Mouse (Mus musculus): ENCODE measurements around the gene Rbfox3. TPM values are rescaled to one million over a fixed set of nuclear protein-coding genes. Genes with fewer than 3 reads are reported as not detected.

Rbfox3 gene
- polyA plus RNA-seq, 1 experiment from 2014 or later = 0.06 TPM

DNA sequence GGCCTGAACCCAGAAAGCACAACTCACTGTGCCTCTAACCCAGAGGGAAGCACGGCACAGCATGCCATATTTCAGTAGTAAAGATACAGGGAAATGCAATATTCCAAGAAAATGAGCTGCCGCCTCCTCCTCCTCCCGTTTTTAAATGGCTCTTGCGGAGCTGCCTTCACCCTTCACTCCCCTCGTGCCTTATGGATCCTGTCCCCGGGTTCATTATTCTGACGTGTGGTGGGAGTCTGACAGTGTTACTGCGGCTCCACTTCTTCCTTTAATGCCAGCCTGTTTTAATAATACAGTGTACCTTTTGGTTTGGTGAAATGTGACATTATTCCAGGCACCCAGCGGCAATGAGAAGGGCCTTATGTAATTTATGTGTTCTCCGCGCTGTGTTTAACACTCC is 97.5 kb downstream of the Rbfox3 start:
- Histone ChIP-seq H3K4me1 (replicated peaks) (no peaks in the 10 kb centered on the region), H3K4me3 (no peak overlapping the region), H3K27ac (no peak overlapping the region), H3K36me3 (no peaks in the 10 kb centered on the region), H3K4me2 (no peak overlapping the region), H3K9ac (no peak overlapping the region), H3K9me3 (replicated peaks) (no peaks in the 10 kb centered on the region), H3K27me3 (no peaks in the 10 kb centered on the region; the same call in 1 of the 2 replicates)
- 75% methylated on average over 11 of the region's 11 CpGs for WGBS
- ATAC-seq (replicated peaks; ENCODE audit: insufficient number of reproducible peaks, insufficient read depth, low FRiP score, low read depth) = no peak

DNA sequence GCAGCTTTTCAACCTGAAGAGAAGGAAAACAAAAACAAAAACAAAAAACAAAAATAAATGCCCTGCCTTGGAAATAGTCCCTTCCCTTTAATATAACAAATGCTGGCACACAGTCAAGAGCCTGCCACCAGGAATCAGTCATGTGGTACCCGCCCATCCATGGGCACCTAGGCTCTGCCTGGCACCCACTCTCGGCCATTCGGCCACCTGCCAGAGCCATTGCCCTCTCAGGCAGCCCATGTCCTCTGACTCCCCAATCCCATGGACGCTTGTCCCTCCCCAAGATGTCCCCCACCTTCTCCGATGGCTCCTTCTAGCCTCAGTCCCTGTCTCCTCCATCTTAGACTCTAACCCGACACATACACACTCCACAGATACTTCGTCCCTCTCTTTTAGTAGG is 100.0 kb downstream of the Rbfox3 start:
- Histone ChIP-seq H3K4me1 (replicated peaks) (no peaks in the 10 kb centered on the region), H3K9me3 (replicated peaks) (no peaks in the 10 kb centered on the region), H3K9ac (no peak overlapping the region), H3K4me2 (no peak overlapping the region), H3K27ac (no peak overlapping the region), H3K27me3 (no peaks in the 10 kb centered on the region; the same call in none of the 2 replicates), H3K4me3 (no peak overlapping the region), H3K36me3 (no peaks in the 10 kb centered on the region)
- no peak for ATAC-seq (replicated peaks; ENCODE audit: insufficient number of reproducible peaks, insufficient read depth, low FRiP score, low read depth)
- 86% methylated on average over 7 of the region's 7 CpGs for WGBS

DNA sequence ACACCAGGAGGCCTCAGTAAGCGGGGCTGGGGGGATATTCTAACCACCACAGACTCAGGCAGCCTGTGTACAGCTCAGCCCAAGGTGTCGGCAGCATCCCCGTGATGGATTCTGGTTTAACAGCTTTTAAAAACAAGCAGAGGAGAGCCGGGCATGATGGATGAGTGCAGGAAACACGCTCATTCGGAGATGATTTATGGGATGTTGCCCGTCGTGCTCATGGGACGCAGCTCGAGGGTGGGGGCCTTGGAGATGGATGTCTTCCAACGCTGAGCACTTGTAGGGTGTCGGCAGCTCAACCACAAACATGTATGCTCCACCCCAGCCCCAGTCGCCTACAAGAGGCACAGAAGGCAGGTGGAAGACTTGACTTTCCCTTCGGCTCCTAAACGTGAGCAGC is 103.9 kb downstream of the Rbfox3 start:
- no peak overlapping the region for H3K27ac ChIP-seq

DNA sequence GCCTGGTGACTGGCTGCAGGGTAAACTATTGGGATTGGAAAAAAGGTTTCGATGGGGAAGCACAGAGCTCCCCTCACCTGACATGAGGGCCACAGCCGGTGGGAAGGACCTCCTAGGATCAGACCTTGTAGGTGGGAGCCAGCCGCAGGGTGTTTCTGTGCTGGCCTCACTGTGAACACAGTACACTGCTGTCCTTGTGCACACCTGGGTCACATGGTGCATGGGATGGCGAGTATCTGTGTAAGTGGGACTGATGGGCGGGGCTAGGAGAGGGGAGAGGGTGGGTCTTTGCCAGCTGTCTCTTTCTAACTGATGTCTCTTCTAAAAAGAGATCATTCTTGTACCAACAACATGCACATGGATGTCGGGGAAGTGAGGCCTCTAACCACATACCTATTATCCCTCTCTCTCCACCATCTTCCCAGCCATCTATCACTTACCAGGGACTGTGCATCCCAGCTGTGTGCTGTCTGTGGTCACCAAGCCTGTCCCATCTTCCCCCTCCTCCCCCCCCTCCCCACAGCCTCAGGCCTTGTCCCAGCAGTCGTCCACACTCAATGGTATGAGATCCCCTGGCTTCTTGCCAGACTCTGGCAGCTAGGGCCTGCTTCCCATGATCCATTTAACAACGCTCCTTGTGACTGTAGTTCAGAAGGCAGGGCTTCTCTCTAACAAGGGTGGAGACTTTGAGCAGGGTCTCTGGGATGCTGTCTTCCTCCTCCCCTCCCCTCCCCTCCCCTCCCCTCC is 116.4 kb downstream of the Rbfox3 start:
- 53% methylated on average over 8 of the region's 8 CpGs for WGBS
- ATAC-seq (replicated peaks; ENCODE audit: insufficient number of reproducible peaks, insufficient read depth, low FRiP score, low read depth) = peak; percentile 72; the same call in 1 of the 2 replicates
- Histone ChIP-seq H3K4me1 (replicated peaks) (peaks cover 15% of the 10 kb centered on the region), H3K4me2 (no peak overlapping the region), H3K27ac (no peak overlapping the region), H3K27me3 (no peaks in the 10 kb centered on the region), H3K4me3 (no peak overlapping the region), H3K36me3 (no peaks in the 10 kb centered on the region), H3K9ac (no peak overlapping the region), H3K9me3 (replicated peaks) (no peaks in the 10 kb centered on the region)

More for the DNA sequence above, 103.9 kb downstream of the Rbfox3 start:
- H3K27me3 ChIP-seq = no peaks in the 10 kb centered on the region; the same call in none of the 2 replicates
- no peak for ATAC-seq (replicated peaks; ENCODE audit: insufficient number of reproducible peaks, insufficient read depth, low FRiP score, low read depth)
- no peak overlapping the region for H3K4me3 ChIP-seq
- H3K36me3 ChIP-seq = no peaks in the 10 kb centered on the region
- H3K4me1 ChIP-seq (replicated peaks) = no peaks in the 10 kb centered on the region
- H3K9ac ChIP-seq = no peak overlapping the region
- no peak overlapping the region for H3K4me2 ChIP-seq
- WGBS = 54% methylated on average over 15 of the region's 15 CpGs
- H3K9me3 ChIP-seq (replicated peaks) = no peaks in the 10 kb centered on the region

DNA sequence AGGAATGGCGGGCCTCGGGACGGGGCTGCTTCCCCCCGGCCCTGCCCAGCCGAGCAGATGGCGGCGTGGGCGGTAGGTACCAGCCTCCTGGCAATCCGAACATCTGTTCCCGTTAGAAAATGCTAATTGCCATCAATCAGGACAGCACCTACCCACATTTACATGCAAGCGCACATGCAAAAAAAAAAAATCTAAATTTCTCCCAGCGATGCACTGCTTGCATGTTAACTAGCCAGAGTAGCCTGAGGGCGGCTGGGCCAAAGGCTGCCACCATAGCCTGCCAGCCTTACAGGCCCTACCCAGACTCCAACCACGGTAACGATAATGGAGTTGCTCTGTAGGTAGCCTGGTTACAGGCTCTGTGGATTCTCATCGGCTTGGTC is 117.8 kb downstream of the Rbfox3 start:
- Histone ChIP-seq H3K27ac (no peak overlapping the region), H3K36me3 (no peaks in the 10 kb centered on the region), H3K4me2 (no peak overlapping the region), H3K9ac (no peak overlapping the region), H3K27me3 (no peaks in the 10 kb centered on the region), H3K4me3 (no peak overlapping the region), H3K9me3 (replicated peaks) (no peaks in the 10 kb centered on the region), H3K4me1 (replicated peaks) (peaks cover 15% of the 10 kb centered on the region)
- ATAC-seq (replicated peaks; ENCODE audit: insufficient number of reproducible peaks, insufficient read depth, low FRiP score, low read depth) = no peak
- WGBS = 80% methylated on average over 16 of the region's 16 CpGs

DNA sequence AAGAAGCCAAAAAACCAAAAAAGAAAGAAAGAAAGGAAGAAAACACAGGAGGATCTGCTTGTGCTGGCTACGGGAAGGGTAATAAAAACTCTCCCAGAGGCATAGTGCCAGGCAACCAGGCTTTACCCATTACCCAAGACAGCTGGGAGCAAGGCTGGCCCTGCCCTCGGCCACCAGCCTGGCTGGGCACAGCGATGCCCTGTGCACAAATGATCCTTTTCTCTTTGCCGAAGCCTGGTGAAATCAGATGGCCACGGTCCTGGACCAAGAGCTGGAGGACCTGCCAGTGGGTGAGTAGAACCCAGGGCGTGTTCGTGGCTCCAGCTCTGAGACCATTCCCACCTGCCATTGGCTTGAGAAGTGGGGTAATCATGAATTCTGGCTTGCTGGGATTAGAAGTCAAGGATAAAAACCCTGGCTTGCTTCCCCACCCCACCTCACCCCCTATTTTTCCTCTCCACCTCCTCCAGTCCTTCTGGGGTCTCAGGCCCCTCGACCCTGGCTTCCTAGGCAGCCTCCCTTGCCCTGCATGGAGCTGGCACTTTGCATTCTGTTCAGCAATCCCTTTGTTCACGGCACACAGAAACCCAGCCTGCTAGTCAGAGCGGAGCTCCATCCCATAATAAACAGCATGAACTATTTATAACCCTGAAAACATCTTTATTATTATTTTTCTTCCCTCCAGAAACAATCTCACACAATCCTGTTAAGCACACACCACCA is 118.3 kb downstream of the Rbfox3 start:
- H3K9ac ChIP-seq = no peak overlapping the region
- peaks cover 15% of the 10 kb centered on the region for H3K4me1 ChIP-seq (replicated peaks)
- no peak for ATAC-seq (replicated peaks; ENCODE audit: insufficient number of reproducible peaks, insufficient read depth, low FRiP score, low read depth)
- no peak overlapping the region for H3K4me3 ChIP-seq
- no peaks in the 10 kb centered on the region for H3K36me3 ChIP-seq
- no peak overlapping the region for H3K27ac ChIP-seq
- H3K4me2 ChIP-seq = no peak overlapping the region
- 75% methylated on average over 10 of the region's 10 CpGs for WGBS
- no peaks in the 10 kb centered on the region for H3K9me3 ChIP-seq (replicated peaks)
- H3K27me3 ChIP-seq = no peaks in the 10 kb centered on the region

DNA sequence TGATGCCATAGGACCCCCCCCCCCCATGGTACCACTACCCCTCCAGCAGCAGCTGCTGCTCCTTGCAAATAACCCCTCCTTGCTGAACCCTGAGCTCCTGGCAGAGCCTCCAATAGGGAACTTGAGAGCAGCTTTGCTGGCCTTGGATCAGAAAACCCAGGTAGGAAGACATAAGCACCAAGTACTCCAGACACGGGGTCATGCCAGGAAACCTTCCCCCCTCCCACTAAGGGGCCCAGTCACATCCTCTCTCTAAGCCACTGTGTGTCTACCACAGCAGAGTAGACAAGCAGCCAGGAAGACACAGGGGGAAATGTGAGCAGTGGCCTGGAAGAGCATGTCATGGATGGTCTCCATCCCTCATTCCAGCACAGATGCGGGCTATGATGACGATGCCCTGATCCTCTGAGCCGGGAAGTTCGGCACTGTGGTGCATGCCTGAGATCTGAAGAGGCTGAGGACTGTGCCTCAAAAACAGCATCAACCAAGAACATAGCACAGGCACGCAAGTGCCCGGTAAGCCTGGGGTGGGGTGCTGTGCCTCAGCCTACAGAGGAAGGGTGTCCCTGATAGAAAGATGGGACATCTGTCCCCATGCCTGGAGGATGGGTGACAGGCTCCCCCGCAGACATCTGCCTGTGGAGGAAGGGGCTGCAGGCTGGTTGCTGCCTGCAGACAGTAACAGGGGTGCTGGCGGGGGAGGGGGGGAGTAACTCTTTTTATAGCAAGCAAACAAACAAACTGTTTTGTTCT is 119.1 kb downstream of the Rbfox3 start:
- no peaks in the 10 kb centered on the region for H3K36me3 ChIP-seq
- no peak overlapping the region for H3K4me2 ChIP-seq
- H3K9me3 ChIP-seq (replicated peaks) = no peaks in the 10 kb centered on the region
- H3K9ac ChIP-seq = no peak overlapping the region
- 70% methylated on average over 9 of the region's 9 CpGs for WGBS
- no peak overlapping the region for H3K27ac ChIP-seq
- no peak for ATAC-seq (replicated peaks; ENCODE audit: insufficient number of reproducible peaks, insufficient read depth, low FRiP score, low read depth)
- H3K4me1 ChIP-seq (replicated peaks) = peaks cover 15% of the 10 kb centered on the region
- no peaks in the 10 kb centered on the region for H3K27me3 ChIP-seq
- no peak overlapping the region for H3K4me3 ChIP-seq

DNA sequence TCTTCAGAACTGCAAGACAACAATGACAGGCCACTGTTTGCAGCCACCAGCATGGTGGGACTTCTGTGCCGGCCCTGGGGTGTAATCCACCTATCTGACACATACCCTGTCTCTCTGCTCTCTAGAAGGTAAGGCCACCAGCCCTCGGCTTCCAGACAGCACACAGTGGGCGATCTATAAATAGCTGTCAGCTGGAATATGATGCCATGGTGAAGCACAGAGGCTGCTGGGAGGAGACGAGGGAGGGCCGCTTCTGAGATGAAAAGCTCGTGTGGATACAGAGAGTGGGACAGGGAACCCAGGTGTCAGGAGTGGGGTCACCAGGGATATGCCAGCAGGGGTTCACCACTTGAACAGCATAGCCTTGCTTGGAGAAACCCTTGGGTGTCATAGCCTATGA is 120.0 kb downstream of the Rbfox3 start:
- peak overlapping the region; percentile 25; the same call in 1 of the 2 replicates for H3K4me2 ChIP-seq
- no peaks in the 10 kb centered on the region for H3K27me3 ChIP-seq
- 36% methylated on average over 6 of the region's 6 CpGs for WGBS
- no peaks in the 10 kb centered on the region for H3K9me3 ChIP-seq (replicated peaks)
- H3K36me3 ChIP-seq = no peaks in the 10 kb centered on the region
- 0 out of 2 replicates have a peak, but pooled peaks have one; percentile 47 for ATAC-seq (replicated peaks; ENCODE audit: insufficient number of reproducible peaks, insufficient read depth, low FRiP score, low read depth)
- H3K4me3 ChIP-seq = no peak overlapping the region
- no peak overlapping the region for H3K9ac ChIP-seq
- peaks cover 15% of the 10 kb centered on the region for H3K4me1 ChIP-seq (replicated peaks)
- H3K27ac ChIP-seq = peak overlapping the region; percentile 69

DNA sequence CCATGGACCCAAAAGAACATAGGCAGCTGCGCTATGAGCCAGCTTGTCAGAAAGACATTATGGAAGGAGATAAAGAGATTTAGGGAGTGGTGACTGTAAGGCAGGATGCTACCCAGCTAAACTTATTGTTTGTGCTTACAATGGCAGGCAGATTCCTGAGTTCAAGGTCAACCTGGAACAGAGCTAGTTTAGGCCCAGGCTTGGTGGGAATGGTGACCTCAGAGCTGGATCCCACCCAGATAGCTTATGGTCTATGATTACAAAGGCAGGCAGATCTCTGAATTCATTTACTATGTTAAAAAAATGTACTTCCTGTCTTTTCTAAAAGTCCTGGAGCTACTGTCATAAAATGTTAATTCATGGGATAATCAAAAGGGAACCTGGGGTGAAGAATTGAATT is 123.3 kb downstream of the Rbfox3 start:
- no peaks in the 10 kb centered on the region for H3K9me3 ChIP-seq (replicated peaks)
- H3K36me3 ChIP-seq = no peaks in the 10 kb centered on the region
- no peak overlapping the region for H3K4me3 ChIP-seq
- 86% methylated on average over 1 of the region's 1 CpGs for WGBS
- no peak overlapping the region for H3K9ac ChIP-seq
- H3K4me2 ChIP-seq = no peak overlapping the region
- no peaks in the 10 kb centered on the region for H3K27me3 ChIP-seq
- H3K27ac ChIP-seq = no peak overlapping the region
- ATAC-seq (replicated peaks; ENCODE audit: insufficient number of reproducible peaks, insufficient read depth, low FRiP score, low read depth) = no peak
- H3K4me1 ChIP-seq (replicated peaks) = peaks cover 15% of the 10 kb centered on the region

DNA sequence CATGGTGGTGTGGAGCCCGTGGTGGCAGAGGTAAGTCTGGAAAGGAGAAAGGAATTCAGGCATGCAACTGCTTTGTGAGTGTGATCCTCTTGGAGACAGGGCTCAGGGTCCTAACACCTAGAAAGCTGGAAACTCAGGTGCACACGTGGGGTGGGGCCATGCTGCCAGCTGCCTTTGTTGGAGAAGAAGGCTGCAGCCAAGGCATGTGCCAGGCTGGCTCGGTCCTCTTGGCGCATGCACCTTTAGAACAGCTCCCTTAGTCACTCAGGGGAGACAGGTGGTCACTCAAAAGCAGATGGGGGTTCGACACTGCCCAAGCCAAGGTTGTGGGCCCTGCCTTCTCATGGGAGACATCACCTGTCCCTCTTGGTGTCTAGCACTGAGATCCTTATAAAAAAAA is 128.7 kb downstream of the Rbfox3 start:
- H3K27me3 ChIP-seq = no peaks in the 10 kb centered on the region
- no peak overlapping the region for H3K4me2 ChIP-seq
- H3K4me1 ChIP-seq (replicated peaks) = no peaks in the 10 kb centered on the region
- H3K36me3 ChIP-seq = no peaks in the 10 kb centered on the region
- H3K27ac ChIP-seq = no peak overlapping the region
- H3K4me3 ChIP-seq = no peak overlapping the region
- H3K9me3 ChIP-seq (replicated peaks) = no peaks in the 10 kb centered on the region
- 87% methylated on average over 5 of the region's 5 CpGs for WGBS
- H3K9ac ChIP-seq = no peak overlapping the region
- ATAC-seq (replicated peaks; ENCODE audit: insufficient number of reproducible peaks, insufficient read depth, low FRiP score, low read depth) = no peak

DNA sequence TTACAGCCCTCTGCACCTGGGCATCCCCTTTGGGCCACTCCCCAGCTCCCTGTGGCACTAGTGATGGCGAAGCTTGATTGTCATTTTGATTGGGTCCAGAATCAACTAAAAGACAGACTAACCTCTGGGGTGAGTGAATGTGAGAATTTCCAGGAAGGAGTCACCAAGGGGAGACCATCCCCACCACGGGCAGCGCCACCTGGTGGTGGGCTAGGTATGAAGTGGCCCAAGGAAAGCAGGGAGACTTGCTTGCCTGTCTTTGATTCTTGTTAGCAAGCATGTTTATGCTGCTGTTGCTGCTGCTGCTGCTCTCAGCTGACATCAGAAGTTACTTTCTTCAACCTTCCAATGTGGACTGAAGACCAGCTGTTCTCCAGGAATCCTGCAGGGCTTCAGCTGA is 135.6 kb downstream of the Rbfox3 start:
- Histone ChIP-seq H3K4me1 (replicated peaks) (no peaks in the 10 kb centered on the region), H3K27me3 (no peaks in the 10 kb centered on the region), H3K27ac (no peak overlapping the region), H3K4me2 (no peak overlapping the region), H3K9ac (no peak overlapping the region), H3K9me3 (replicated peaks) (no peaks in the 10 kb centered on the region), H3K36me3 (no peaks in the 10 kb centered on the region), H3K4me3 (no peak overlapping the region)
- no peak for ATAC-seq (replicated peaks; ENCODE audit: insufficient number of reproducible peaks, insufficient read depth, low FRiP score, low read depth)
- WGBS = 12% methylated on average over 3 of the region's 3 CpGs
